Mouse (Mus musculus) lung, postnatal 0 days (tissue): Measurements from ENCODE around the gene Icam4. TPM values are rescaled to one million over a fixed set of nuclear protein-coding genes. Genes with fewer than 3 reads are reported as not detected.
"Not testable (repeated sequence)": the region's sequence is repeated elsewhere in the genome, so short reads cannot be mapped to it uniquely, and the experiment has no call there.

Experiments used
- ATAC-seq: fragments of 200-750 bp; cut with Nextera tagmentation; 2 replicates; pipeline ENCODE4 v1.8.0; 2017; ENCODE audit warnings: moderate library complexity
- DNase-seq: peaks from one replicate; pipeline ENCODE4 v3.0.0-alpha.2; 2016; ENCODE audit warnings: low spot score
- H3K27ac ChIP-seq: fragments of 300-500 bp; sonication (generic); 2 replicates; pipeline ENCODE4 v1.5.1; 2014; ENCODE audit warnings: antibody characterized with exemption, mild to moderate bottlenecking, low read length, mixed read lengths
- H3K27me3 ChIP-seq: fragments of 300-500 bp; sonication (generic); replicated peaks from 2 replicates; pipeline ENCODE4 v1.6.1; 2014; ENCODE audit warnings: low read length, mixed read lengths; ENCODE audit not compliant: insufficient read depth
- H3K36me3 ChIP-seq: fragments of 300-500 bp; sonication (generic); 2 replicates; pipeline ENCODE4 v1.6.1; 2014; ENCODE audit warnings: low read length, mixed read lengths; ENCODE audit not compliant: insufficient read depth
- H3K4me1 ChIP-seq: fragments of 300-500 bp; sonication (generic); 2 replicates; pipeline ENCODE4 v1.6.1; 2014; ENCODE audit warnings: antibody characterized with exemption, low read depth, low read length, mixed read lengths; ENCODE audit not compliant: insufficient read depth
- H3K4me2 ChIP-seq: fragments of 300-500 bp; sonication (generic); replicated peaks from 2 replicates; pipeline ENCODE4 v1.6.1; 2014; ENCODE audit warnings: low read depth, mild to moderate bottlenecking, low read length, moderate library complexity, mixed read lengths
- H3K4me3 ChIP-seq: fragments of 300-500 bp; sonication (generic); 2 replicates; pipeline ENCODE4 v1.5.1; 2014; ENCODE audit warnings: low read depth, low read length
- H3K9ac ChIP-seq: fragments of 300-500 bp; sonication (generic); replicated peaks from 2 replicates; pipeline ENCODE4 v1.6.1; 2014; ENCODE audit warnings: low read depth, mild to moderate bottlenecking
- H3K9me3 ChIP-seq: fragments of 300-500 bp; sonication (generic); 2 replicates; pipeline ENCODE4 v1.6.1; 2016; ENCODE audit warnings: low read length, mixed read lengths
- CTCF ChIP-seq: IDR thresholded peaks from 2 replicates; pipeline ENCODE4 v1.5.1; 2016; ENCODE audit warnings: antibody characterized with exemption, mild to moderate bottlenecking
- EP300 ChIP-seq: IDR thresholded peaks from 2 replicates; pipeline ENCODE4 v1.6.1; 2016; ENCODE audit warnings: antibody characterized with exemption, mild to moderate bottlenecking, control low read depth
- WGBS: fragments of 180-500 bp; shearing (Covaris S2); extraction: QIAGEN DNeasy Blood & Tissue Kit; methylation state at CpG from one replicate; pipeline ENCODE4 v1.1.7; 2014; 5-methylcytosine and 5-hydroxymethylcytosine counted together
- polyA plus RNA-seq: library from polyadenylated mRNA; unstranded; fragments of >200 nt; fragmentation: Nextera tagmentation; extraction: Ambion mirVana; gene quantifications from 2 replicates; pipeline ENCODE4 v1.2.1, GENCODE M21; 2015

Gene Icam4
- polyA plus RNA-seq, 1 experiment from 2014 or later = 3.8 TPM

DNA sequence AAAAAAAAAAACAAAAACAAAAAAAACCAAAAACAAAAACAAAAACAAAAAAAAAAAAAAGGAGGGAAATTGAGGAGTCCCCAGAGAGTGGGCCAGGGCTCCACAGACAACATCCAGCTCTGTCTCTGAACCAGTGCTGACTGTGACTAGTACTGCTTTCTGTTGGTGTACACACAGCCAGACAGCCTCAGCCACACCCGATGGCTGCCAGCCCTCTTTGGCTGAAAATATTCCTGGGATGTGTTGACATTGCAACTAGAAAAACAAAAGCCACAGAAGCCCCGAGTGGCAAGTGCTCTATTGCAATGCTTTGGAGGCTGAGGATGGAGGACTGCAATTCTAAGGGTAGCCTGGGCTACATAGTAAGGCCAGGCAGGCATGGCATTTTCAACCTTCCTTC lies 18.8 kb upstream of the Icam4 start:
- peak overlapping the region; percentile 43; the same call in 1 of the 2 replicates for H3K27ac ChIP-seq
- 0 out of 2 replicates have a peak, but pooled peaks cover 16% of the 10 kb centered on the region for H3K36me3 ChIP-seq
- no peak overlapping the region for H3K9ac ChIP-seq
- no peak overlapping the region for H3K4me2 ChIP-seq
- TF ChIP-seq CTCF (no peak), EP300 (peak; percentile 26)
- H3K27me3 ChIP-seq = no peaks in the 10 kb centered on the region
- 11% methylated on average over 2 of the region's 2 CpGs for WGBS
- peak; percentile 42 for DNase-seq
- no peaks in the 10 kb centered on the region for H3K9me3 ChIP-seq
- 0 out of 2 replicates have a peak, but pooled peaks have one; percentile 34 for ATAC-seq
- no peak overlapping the region for H3K4me3 ChIP-seq
- peaks cover 10% of the 10 kb centered on the region for H3K4me1 ChIP-seq

DNA sequence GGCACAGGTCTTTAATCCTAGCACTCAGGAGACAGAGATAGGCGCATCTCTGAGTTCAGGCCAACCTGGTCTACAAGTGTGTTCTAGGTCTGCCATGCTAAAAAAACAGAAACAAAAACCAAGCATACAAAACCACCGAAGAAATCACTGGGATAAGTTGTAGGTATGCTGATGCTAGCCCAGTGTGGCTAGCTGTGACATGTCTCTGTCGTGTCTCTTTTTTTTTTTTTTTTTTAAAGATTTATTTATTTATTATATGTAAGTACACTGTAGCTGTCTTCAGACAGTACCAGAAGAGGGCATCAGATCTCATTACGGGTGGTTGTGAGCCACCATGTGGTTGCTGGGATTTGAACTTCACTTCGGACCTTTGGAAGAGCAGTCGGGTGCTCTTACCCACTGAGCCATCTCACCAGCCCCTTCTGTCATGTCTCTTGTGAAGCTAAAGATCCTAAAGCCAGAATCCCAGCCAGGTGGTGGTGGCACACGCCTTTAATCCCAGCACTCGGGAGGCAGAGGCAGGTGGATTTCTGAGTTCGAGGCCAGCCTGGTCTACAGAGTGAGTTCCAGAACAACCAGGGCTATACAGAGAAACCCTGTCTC lies 18.1 kb upstream of the Icam4 start:
- H3K9ac ChIP-seq, H3K9me3 ChIP-seq, H3K4me2 ChIP-seq, H3K27me3 ChIP-seq, H3K4me3 ChIP-seq, ATAC-seq, DNase-seq: not testable (repeated sequence)
- H3K36me3 ChIP-seq = 0 out of 2 replicates have a peak, but pooled peaks cover 13% of the 10 kb centered on the region
- WGBS = 65% methylated on average over 9 of the region's 9 CpGs
- peak; percentile 20; the same call in 1 of the 2 replicates for TF ChIP-seq CTCF
- H3K27ac ChIP-seq = peak overlapping the region; percentile 71
- peaks cover 13% of the 10 kb centered on the region for H3K4me1 ChIP-seq

DNA sequence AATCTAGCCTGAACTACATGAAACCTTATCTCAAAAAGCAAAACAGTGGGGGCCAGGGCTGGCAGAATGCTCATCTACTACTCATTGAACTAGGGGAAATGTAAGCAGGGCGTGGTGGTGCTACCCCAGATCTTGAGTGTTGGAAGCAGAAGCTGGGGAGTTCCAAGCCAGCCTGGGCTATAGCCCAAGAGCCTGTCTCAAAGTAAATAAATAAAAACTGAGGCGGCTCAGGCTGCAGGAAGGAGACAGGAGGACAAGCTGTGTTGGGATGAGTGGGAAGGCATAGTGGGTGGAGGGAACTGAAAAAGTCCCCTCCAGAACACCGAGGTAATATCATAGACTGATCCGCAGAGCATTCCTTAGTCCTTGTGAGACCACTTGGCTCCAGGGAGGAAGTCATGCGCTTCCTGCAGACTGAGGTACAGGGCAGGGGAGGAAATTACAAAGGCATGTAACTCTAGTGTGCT lies 17.3 kb upstream of the Icam4 start:
- Histone ChIP-seq H3K9ac (no peak overlapping the region), H3K4me1 (peaks cover 13% of the 10 kb centered on the region), H3K4me3 (no peak overlapping the region), H3K27me3 (no peaks in the 10 kb centered on the region), H3K36me3 (0 out of 2 replicates have a peak, but pooled peaks cover 7% of the 10 kb centered on the region), H3K9me3 (no peaks in the 10 kb centered on the region), H3K4me2 (no peak overlapping the region), H3K27ac (peak overlapping the region; percentile 71)
- ATAC-seq = peak; percentile 46
- peak; percentile 61 for DNase-seq
- peak; percentile 82 for TF ChIP-seq EP300
- no peak for TF ChIP-seq CTCF
- WGBS = 13% methylated on average over 5 of the region's 5 CpGs

DNA sequence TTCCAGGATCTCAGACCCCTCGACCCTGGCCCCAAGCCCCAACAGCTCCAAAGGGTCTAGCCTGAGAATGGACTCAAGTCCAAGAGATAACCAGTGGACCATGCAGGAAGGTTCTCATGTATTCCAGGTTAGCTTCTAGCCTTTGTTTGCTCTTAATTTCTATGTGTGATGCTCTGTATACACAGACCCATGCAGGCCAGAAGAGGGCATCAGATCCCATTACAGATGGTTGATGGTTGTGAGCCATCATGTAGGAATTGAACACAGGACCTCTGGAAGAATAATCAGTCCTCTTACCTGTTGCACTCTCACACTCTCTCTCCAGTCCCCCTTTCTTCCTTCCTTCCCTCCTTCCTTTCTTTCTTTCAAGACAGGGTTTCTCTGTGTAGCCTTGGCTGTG lies 16.8 kb upstream of the Icam4 start:
- TF ChIP-seq EP300 (no peak), CTCF (peak; percentile 51)
- H3K9ac ChIP-seq = no peak overlapping the region
- DNase-seq = no peak
- 32% methylated on average over 1 of the region's 1 CpGs for WGBS
- ATAC-seq = no peak
- H3K4me2 ChIP-seq = no peak overlapping the region
- peak overlapping the region; percentile 71 for H3K27ac ChIP-seq
- H3K4me1 ChIP-seq = peaks cover 17% of the 10 kb centered on the region
- H3K9me3 ChIP-seq = no peaks in the 10 kb centered on the region
- H3K4me3 ChIP-seq = no peak overlapping the region
- H3K36me3 ChIP-seq = 0 out of 2 replicates have a peak, but pooled peaks cover 6% of the 10 kb centered on the region
- no peaks in the 10 kb centered on the region for H3K27me3 ChIP-seq

DNA sequence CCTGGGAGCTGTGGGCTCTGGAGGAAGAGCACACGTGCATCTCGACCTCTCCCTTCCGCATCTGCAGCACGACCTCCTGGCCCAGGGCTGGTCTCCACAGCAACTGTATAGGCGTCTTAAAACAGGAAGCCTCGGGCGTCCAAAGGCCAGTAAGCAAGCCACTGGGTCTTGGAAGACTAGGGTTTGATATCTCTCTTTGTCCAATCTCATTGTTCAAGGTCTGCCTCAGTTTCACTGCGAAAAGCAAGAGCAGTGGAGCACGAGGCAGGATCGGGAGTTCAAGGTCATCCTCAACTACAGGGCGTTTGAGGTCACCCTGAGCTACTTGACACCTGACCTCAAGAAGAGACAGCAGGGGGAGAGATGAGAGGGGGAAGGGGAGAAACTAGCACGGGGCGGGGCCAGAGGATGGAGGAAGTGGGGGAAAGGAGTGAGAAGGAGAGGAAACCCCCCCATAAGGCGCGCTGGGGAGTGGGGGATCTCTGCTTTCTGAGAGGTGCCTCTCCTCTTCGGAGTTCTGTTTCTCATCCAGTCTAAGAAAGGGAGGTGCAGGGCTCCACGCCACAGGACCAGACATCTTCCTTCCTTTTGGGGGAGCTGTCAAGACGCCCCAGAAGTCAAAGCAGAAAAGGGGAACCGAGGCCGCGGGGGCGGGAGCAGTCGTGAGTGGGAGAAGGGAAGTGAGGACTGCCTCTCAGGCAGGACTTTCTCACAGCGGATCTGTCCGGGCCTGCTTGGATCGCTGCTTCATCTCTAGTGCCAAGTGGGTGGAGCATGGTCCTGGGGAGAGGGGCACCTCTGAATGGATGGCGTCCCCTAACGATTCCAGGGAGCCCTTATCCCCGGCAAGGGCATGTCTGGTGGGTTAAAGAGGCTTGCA lies 14.2 kb upstream of the Icam4 start:
- Histone ChIP-seq H3K27me3 (no peaks in the 10 kb centered on the region), H3K27ac (peak overlapping the region; percentile 57), H3K9ac (0 out of 2 replicates have a peak overlapping the region, but pooled peaks have one; percentile 8), H3K4me1 (peaks cover 20% of the 10 kb centered on the region), H3K4me3 (peak overlapping the region; percentile 45), H3K9me3 (no peaks in the 10 kb centered on the region), H3K4me2 (peak overlapping the region; percentile 65), H3K36me3 (no peaks in the 10 kb centered on the region)
- no peak for TF ChIP-seq EP300
- 4% methylated on average over 27 of the region's 29 CpGs for WGBS
- peak; percentile 76 for DNase-seq
- ATAC-seq = peak; percentile 55

DNA sequence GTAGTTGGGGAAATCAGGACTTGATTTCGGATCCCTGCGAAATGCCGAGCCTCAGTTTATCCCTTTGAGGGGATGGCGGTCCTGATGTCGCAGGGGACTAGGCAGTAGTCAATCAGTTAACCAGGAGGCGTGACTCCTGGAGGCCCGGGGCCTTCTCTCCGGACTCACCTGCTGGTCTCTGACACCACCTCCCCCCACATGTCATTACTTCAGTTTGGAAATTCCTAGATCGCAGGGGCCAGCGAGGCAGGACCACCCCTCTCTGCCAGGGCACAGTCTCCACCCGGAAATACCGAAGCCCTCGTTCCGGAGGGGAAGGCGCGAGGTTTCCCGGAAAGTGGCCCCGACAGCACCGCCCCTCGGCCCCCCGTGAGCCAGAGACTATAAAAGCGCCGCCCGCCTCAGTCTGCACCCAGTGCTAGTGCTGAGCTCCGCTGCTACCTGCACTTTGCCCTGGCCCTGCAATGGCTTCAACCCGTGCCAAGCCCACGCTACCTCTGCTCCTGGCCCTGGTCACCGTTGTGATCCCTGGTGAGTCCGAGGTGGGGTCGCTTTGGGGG lies 13.5 kb upstream of the Icam4 start, which contains the start of gene Icam1:
TSS of gene Icam1 (plus strand) at position 415 of the 560 bp plus-strand sequence.
- Histone ChIP-seq H3K4me1 (peaks cover 20% of the 10 kb centered on the region), H3K4me2 (peak within 1 kb of the TSS; percentile 65), H3K36me3 (0 out of 2 replicates have a peak, but pooled peaks cover 6% of the 10 kb centered on the region), H3K9me3 (no peaks in the 10 kb centered on the region), H3K27me3 (no peaks in the 10 kb centered on the region), H3K9ac (peak within 1 kb of the TSS; percentile 27), H3K4me3 (peak within 1 kb of the TSS; percentile 45), H3K27ac (peak within 1 kb of the TSS; percentile 74)
- ATAC-seq = peak; percentile 72
- peak; percentile 74 for DNase-seq
- TF ChIP-seq CTCF (no peak), EP300 (peak; percentile 51; the same call in 1 of the 2 replicates)
- 2% methylated on average over 29 of the region's 30 CpGs for WGBS
